Mouse (Mus musculus) left cerebral cortex, postnatal 14 days (tissue): ENCODE results near the gene Sgip1. TPM values are rescaled to one million over a fixed set of nuclear protein-coding genes. Genes with fewer than 3 reads are reported as not detected.

Source experiments
- DNase-seq, 2 experiments: peaks; one replicate each; pipeline ENCODE4 v3.0.0; 2021 to 2022; ENCODE audit warnings: low spot score in 2 of 2, mixed read lengths in 1 of 2
- intact Hi-C: fragments of 180-260 bp; cut with DNase I; formaldehyde crosslinking; loops from one replicate; pipeline ENCODE4 v1.15.1; 2025
- total RNA-seq, 2 experiments: library from RNA; stranded (reverse); gene quantifications; 2 replicates each; pipeline ENCODE4 v1.2.3; 2021

The Sgip1 gene
- total RNA-seq, 2 experiments from 2014 or later: 311 to 321 TPM

DNA sequence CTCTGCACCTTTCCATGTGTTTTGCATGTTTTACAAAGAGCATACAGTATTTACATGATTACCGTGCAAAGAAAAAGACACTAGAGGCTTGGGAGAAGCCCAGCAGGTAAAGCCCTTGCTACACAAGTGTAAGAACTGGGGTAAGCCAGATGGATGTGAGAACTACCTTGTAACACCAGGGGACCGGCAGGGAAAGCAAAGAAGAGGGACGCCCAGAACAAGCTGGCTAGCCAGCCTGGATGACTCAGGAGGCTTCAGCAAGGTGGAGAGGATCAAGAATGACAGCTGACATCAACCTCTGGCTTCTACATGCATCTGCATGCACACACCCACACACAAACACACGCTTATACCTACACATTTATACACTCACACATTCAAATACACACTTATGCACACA is 248.9 kb downstream of the Sgip1 start:
- intact Hi-C loops: no loop called here
- no peak for DNase-seq

DNA sequence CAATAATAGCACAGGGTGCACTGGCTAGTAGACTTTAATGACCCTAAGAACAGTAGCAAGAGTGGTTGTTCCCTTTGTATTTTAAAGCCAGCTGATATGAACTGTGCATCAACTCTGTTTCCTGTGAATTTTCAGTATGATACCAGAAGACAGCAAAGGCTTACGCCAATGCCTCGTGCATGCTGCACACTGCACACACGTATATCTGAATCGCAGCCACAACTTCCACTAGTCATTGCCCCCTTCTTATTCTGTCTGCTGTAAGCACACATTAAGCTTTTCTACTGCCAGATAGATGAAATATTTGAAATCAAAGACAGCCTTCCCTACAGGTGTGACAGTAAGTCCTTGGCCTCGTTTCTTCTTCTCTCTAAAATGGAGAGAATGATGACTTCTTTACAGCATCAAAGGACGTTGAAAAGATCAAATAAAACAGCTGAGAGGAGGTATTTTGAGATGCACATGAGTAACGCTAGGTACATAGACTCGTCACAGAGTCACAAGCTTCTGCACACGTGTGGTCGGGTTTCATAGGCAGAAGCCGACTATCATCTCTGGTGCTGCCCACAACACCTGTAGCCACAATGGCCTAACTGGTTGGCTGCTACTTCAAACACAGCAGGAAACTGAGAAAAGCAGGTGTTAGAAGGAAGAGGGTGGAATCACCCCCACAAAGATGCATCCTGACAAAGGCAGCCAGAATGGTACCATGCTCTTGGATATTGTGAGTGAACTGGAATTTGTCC is 249.7 kb downstream of the Sgip1 start:
- DNase-seq: no peak
- intact Hi-C loops: no loop called here

DNA sequence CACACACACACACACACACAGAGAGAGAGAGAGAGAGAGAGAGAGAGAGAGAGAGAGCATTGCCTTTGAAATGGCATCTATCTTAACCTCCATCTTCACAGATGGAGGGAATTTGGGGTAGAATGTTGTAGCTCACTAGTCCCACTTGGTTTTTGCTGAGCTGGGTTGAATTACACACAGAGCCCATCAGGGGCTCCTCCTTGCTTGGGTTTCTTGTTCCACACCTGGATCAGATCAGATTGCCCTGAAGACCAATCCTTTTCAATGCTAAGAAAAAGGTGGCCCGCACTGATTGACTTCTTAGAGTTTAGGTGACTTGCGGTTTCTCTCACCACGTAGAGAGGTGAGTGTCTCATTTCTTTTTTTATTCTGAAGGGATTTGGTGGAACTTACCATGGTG is 250.6 kb downstream of the Sgip1 start:
- intact Hi-C loops: no loop called here
- no peak for DNase-seq

GRCm38 (mm10) chr4:103004681-103005080 is 263.6 kb downstream of the Sgip1 start:
- DNase-seq: no peak
- intact Hi-C loops: no loop called here

- intact Hi-C loops: no loop called here
- no peak for DNase-seq
Measured at GRCm38 (mm10) chr4:103005190-103005945, 264.3 kb downstream of the Sgip1 start.

- intact Hi-C loops: no loop called here
Measured at GRCm38 (mm10) chr4:103006266-103006665, 265.2 kb downstream of the Sgip1 start.

GRCm38 (mm10) chr4:103006943-103007418 is 265.9 kb downstream of the Sgip1 start:
- DNase-seq: no peak
- intact Hi-C loops: no loop called here

More at GRCm38 (mm10) chr4:103006266-103006665, 265.2 kb downstream of the Sgip1 start:
- DNase-seq: no peak

DNA sequence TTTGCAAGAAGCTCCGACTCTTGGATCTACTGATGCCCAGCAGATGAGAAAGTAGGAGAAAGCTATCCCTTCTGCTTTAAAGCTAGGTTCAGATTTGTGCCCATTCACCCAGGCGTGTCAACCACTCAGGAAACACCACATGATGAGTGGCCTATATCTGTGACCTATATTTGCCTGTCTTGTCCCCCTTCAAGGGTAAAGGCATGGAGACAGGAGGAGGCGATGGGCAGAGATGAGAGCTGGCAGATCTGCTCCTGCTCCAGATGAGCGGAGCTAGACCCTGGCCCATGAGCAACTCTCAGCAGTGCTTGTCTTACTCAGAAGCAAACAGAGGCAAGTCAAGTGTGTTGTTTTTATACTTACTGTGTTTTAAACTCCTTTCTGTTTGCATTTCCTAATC is 269.6 kb downstream of the Sgip1 start:
- DNase-seq: no peak
- intact Hi-C loops: no loop called here

DNA sequence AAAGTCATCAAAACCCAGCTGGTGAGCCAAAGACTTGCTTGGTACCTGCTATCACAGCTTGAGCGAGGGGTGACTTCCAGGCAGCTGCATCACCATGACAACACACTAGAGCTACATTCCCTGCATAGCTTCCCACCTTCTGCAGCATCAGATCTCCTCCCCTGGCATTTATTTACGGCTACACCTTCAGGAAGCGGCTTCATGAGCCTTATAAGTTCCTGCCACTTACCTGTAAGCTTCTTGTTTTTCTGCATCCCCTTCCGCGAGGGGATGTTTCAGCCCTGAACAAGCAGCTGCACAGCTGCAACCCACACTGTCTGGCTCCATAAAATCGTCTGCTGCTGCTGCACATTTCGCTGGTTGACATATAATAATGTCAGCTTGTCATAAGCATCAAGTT is 270.7 kb downstream of the Sgip1 start:
- intact Hi-C loops: no loop called here
- DNase-seq: peak; percentile 12 to 20

GRCm38 (mm10) chr4:103013490-103013889 is 272.4 kb downstream of the Sgip1 start:
- intact Hi-C loops: no loop called here
- DNase-seq: no peak

Other genes with a start within 250 kb of the Sgip1 start
- under 1 TPM; 0.66 to 0.72 TPM for gene Tctex1d1, start 237.3 kb downstream of the Sgip1 start, total RNA-seq